Comparison of ENCODE assay signal across 8 mouse cellular contexts in genomic region chr2:29250263-29251094, GRCm38 (mm10). TPM values are rescaled to one million over a fixed set of nuclear protein-coding genes. Genes with fewer than 3 reads are reported as not detected.
DNase-seq lines count a peak whose midpoint lies in the region; ATAC-seq and TF ChIP-seq lines count a peak whose summit lies in the region.

No protein-coding gene starts in this region.

- TF ChIP-seq RAD21 in CH12.LX (IDR thresholded peaks at IDR 0.05; ENCODE audit: low read depth, low read length): no peak

- no peak overlapping the region for H3K27ac ChIP-seq in CH12.LX (ENCODE audit: insufficient read depth, low read depth)
- H3K27ac ChIP-seq in forebrain, embryonic 11.5 days (ENCODE audit: low read depth, low read length): 0 out of 2 replicates have a peak overlapping the region, but pooled peaks have one; percentile 6
- H3K27ac ChIP-seq in limb, embryonic 10.5 days: 0 out of 2 replicates have a peak overlapping the region, but pooled peaks have one; percentile 65
- no peak overlapping the region for H3K27ac ChIP-seq in neural tube, embryonic 15.5 days (replicated peaks)

- no peak for TF ChIP-seq CTCF in CH12.LX (conservative IDR thresholded peaks at IDR 0.05 in 1 of 2, IDR thresholded peaks at IDR 0.05 in 1 of 2; ENCODE audit: low read depth in 2 of 2, low read length in 2 of 2)

- peak; percentile 39 for DNase-seq in adrenal gland, adult 2 months
- DNase-seq in adrenal gland, adult 8-10 months: no peak
- DNase-seq in CH12.LX (ENCODE audit: extremely low read depth): no peak
- DNase-seq in forebrain, embryonic 11.5 days (ENCODE audit: low spot score): peak; percentile 74
- peak; percentile 71 for DNase-seq in limb, embryonic 10.5 days (ENCODE audit: low spot score)
- DNase-seq in frontal cortex, postnatal 10 days (ENCODE audit: low spot score in 2 of 2): no peak
- no peak for DNase-seq in right cerebral cortex, adult 18-20 months

- TF ChIP-seq POLR2A in CH12.LX (IDR thresholded peaks at IDR 0.05; ENCODE audit: low read depth, low read length): no peak

- no peaks in the 10 kb centered on the region for H3K36me3 ChIP-seq in CH12.LX (replicated peaks in 1 of 2; ENCODE audit: control insufficient read depth in 1 of 2, insufficient read depth in 1 of 2, low read length in 1 of 2)
- H3K36me3 ChIP-seq in forebrain, embryonic 11.5 days (ENCODE audit: control insufficient read depth, insufficient read depth, low read length): no peaks in the 10 kb centered on the region
- no peaks in the 10 kb centered on the region for H3K36me3 ChIP-seq in limb, embryonic 10.5 days
- no peaks in the 10 kb centered on the region for H3K36me3 ChIP-seq in neural tube, embryonic 15.5 days

- dilution Hi-C loops in CH12.LX (cut with MboI; ENCODE audit: extremely low pct_ligation_motif_present, extremely low pct_unique_long_range_greater_than_20kb, low sequenced_read_pairs): no loop called here

- peaks cover 92% of the 10 kb centered on the region for H3K27me3 ChIP-seq in CH12.LX (replicated peaks)
- peaks cover 57% of the 10 kb centered on the region for H3K27me3 ChIP-seq in forebrain, embryonic 11.5 days (ENCODE audit: control insufficient read depth, insufficient read depth, low read length)
- H3K27me3 ChIP-seq in limb, embryonic 10.5 days (ENCODE audit: low read depth, poor library complexity, severe bottlenecking): peaks cover 100% of the 10 kb centered on the region
- peaks cover 68% of the 10 kb centered on the region for H3K27me3 ChIP-seq in neural tube, embryonic 15.5 days (replicated peaks)

- H3K9ac ChIP-seq in CH12.LX (ENCODE audit: insufficient read depth, low read depth): no peak overlapping the region
- peak overlapping the region; percentile 20; the same call in 1 of the 2 replicates for H3K9ac ChIP-seq in forebrain, embryonic 11.5 days (ENCODE audit: low read length)
- peak overlapping the region; percentile 42; the same call in 1 of the 2 replicates for H3K9ac ChIP-seq in neural tube, embryonic 15.5 days (replicated peaks)

- peak overlapping the region in 1 of 3 experiments; percentile 60 for H3K4me3 ChIP-seq in CH12.LX (replicated peaks in 1 of 3; ENCODE audit: low read depth in 2 of 3, low read length in 2 of 3, poor library complexity in 1 of 3)
- peak overlapping the region; percentile 60 for H3K4me3 ChIP-seq in forebrain, embryonic 11.5 days (ENCODE audit: low read depth, low read length)
- peak overlapping the region; percentile 66 for H3K4me3 ChIP-seq in limb, embryonic 10.5 days
- peak overlapping the region; percentile 46 for H3K4me3 ChIP-seq in neural tube, embryonic 15.5 days (replicated peaks)

- peaks cover 24 to 45% of the 10 kb centered on the region in 2 experiments for H3K4me1 ChIP-seq in CH12.LX (ENCODE audit: control insufficient read depth in 1 of 2, insufficient read depth in 2 of 2)
- peaks cover 33% of the 10 kb centered on the region for H3K4me1 ChIP-seq in forebrain, embryonic 11.5 days (replicated peaks; ENCODE audit: control insufficient read depth, insufficient read depth, low read length)
- H3K4me1 ChIP-seq in limb, embryonic 10.5 days: peaks cover 77% of the 10 kb centered on the region
- H3K4me1 ChIP-seq in neural tube, embryonic 15.5 days: peaks cover 55% of the 10 kb centered on the region

- TF ChIP-seq EP300 in CH12.LX (IDR thresholded peaks at IDR 0.05; ENCODE audit: low read length): no peak

- no peaks in the 10 kb centered on the region for H3K79me2 ChIP-seq in CH12.LX (replicated peaks; ENCODE audit: control insufficient read depth, extremely low read depth, insufficient read depth, poor library complexity, severe bottlenecking)

- no peaks in the 10 kb centered on the region for H3K9me3 ChIP-seq in CH12.LX (replicated peaks; ENCODE audit: low read length)
- no peaks in the 10 kb centered on the region for H3K9me3 ChIP-seq in forebrain, embryonic 11.5 days (ENCODE audit: control insufficient read depth, low read length)
- no peaks in the 10 kb centered on the region for H3K9me3 ChIP-seq in limb, embryonic 10.5 days (replicated peaks)
- H3K9me3 ChIP-seq in neural tube, embryonic 15.5 days (replicated peaks): no peaks in the 10 kb centered on the region

- ATAC-seq in forebrain, embryonic 11.5 days (replicated peaks; ENCODE audit: low FRiP score): no peak
- no peak for ATAC-seq in neural tube, embryonic 15.5 days (ENCODE audit: low FRiP score)

- in situ Hi-C loops in CH12.LX (cut with MboI; ENCODE audit: low pct_ligation_motif_present, low pct_unique_long_range_greater_than_20kb, low sequenced_read_pairs): no loop called here

- H3K4me2 ChIP-seq in CH12.LX (ENCODE audit: insufficient read depth, low read depth, poor library complexity, severe bottlenecking): peak overlapping the region; percentile 60
- H3K4me2 ChIP-seq in forebrain, embryonic 11.5 days (ENCODE audit: low read depth, low read length, severe bottlenecking): peak overlapping the region; percentile 99
- peak overlapping the region; percentile 95 for H3K4me2 ChIP-seq in neural tube, embryonic 15.5 days

- WGBS in forebrain, embryonic 11.5 days: under 1% methylated on average over 44 of the region's 44 CpGs
- WGBS in limb, embryonic 10.5 days: under 1% methylated on average over 44 of the region's 44 CpGs
- WGBS in neural tube, embryonic 15.5 days: under 1% methylated on average over 44 of the region's 44 CpGs

TF ChIP-seq in CH12.LX, 34 proteins besides CTCF, POLR2A, EP300 and RAD21:
- TF ChIP-seq SIN3A (IDR thresholded peaks at IDR 0.05; ENCODE audit: low read length) (no peak), MXI1 (IDR thresholded peaks at IDR 0.05; ENCODE audit: low read depth, low read length) (no peak), SMC3 (IDR thresholded peaks at IDR 0.05; ENCODE audit: low read depth, low read length) (no peak), NELFE (IDR thresholded peaks at IDR 0.05; ENCODE audit: low read depth, low read length) (no peak), TBP (conservative IDR thresholded peaks at IDR 0.05; ENCODE audit: low read depth, low read length) (no peak), BHLHE40 (IDR thresholded peaks at IDR 0.05; ENCODE audit: low read depth, low read length) (no peak), MAZ (IDR thresholded peaks at IDR 0.05; ENCODE audit: low read depth, low read length) (no peak), MAFK (IDR thresholded peaks at IDR 0.05; ENCODE audit: insufficient replicate concordance, low read length) (no peak), MEF2A (IDR thresholded peaks at IDR 0.05; ENCODE audit: borderline replicate concordance, low read depth, low read length) (no peak), NRF1 (IDR thresholded peaks at IDR 0.05; ENCODE audit: low read depth, low read length) (no peak), GABPA (IDR thresholded peaks at IDR 0.05; ENCODE audit: insufficient replicate concordance, low read depth, low read length) (no peak), IRF4 (IDR thresholded peaks at IDR 0.05; ENCODE audit: low read depth, low read length) (no peak)

RNA-seq across cellular contexts. Expression of gene Ntng2, which starts 2.3 kb away (rescaled TPM):
- total RNA-seq in adrenal gland, adult 2 months (2021): 10 to 100 TPM; 36.0 to 55.7 TPM
- polyA plus RNA-seq in adrenal gland, adult 2 months (2012; rRNA removed): 190 and 200 TPM in 2 replicates
- 10 to 100 TPM; 52.7 to 72.6 (median 62.9) TPM for total RNA-seq in adrenal gland, adult 8-10 months (2022)
- total RNA-seq in CH12.LX (2012; rRNA removed): 1.3 and 3.8 TPM in 2 replicates
- not detected in 2 replicates for total RNA-seq in CH12.LX (2014; rRNA removed)
- 0.50 and 0.53 TPM in 2 replicates for polyA plus RNA-seq in CH12.LX (2012; ENCODE audit: insufficient read length, low read depth)
- 1.6 and 2.4 TPM in 2 replicates for polyA plus RNA-seq in forebrain, embryonic 11.5 days (2014; fragmentation: Nextera tagmentation; extraction: Ambion mirVana)
- polyA plus RNA-seq in limb, embryonic 10.5 days (2016; fragmentation: Nextera tagmentation; extraction: Ambion mirVana): 0.16 and 0.50 TPM in 2 replicates
- 1.3 and 1.7 TPM in 2 replicates for polyA plus RNA-seq in neural tube, embryonic 15.5 days (2015; fragmentation: Nextera tagmentation; extraction: Ambion mirVana)

Comparison
In these comparisons a context has a peak if more than half of its experiments do, and no peak if none do; other contexts are left out.
1. DNase-seq: peak in adrenal gland, adult 2 months (single experiment), forebrain, embryonic 11.5 days (single experiment) and limb, embryonic 10.5 days (single experiment); none in adrenal gland, adult 8-10 months (single experiment), CH12.LX (single experiment), frontal cortex, postnatal 10 days (0 of 2) and right cerebral cortex, adult 18-20 months (single experiment).
2. H3K27ac ChIP-seq: peak in forebrain, embryonic 11.5 days (single experiment) and limb, embryonic 10.5 days (single experiment); none in CH12.LX (single experiment) and neural tube, embryonic 15.5 days (single experiment).
3. RNA of gene Ntng2, which starts 2.3 kb away (polyA plus RNA-seq): 190 to 200 TPM in adrenal gland, adult 2 months; 1.6 to 2.4 TPM in forebrain, embryonic 11.5 days, 1.3 to 1.7 TPM in neural tube, embryonic 15.5 days, 0.50 to 0.53 TPM in CH12.LX and 0.16 to 0.50 TPM in limb, embryonic 10.5 days; every median in the first group is over 10 times any median in the second.
4. Peak in every context shown above with its lines, with median percentiles within 50 percentile points of each other: H3K4me2 ChIP-seq.